Mouse (Mus musculus) spleen, adult 18-20 months (tissue): ENCODE measurements around the gene Col24a1.

Experiments used
- DNase-seq, 2 experiments: peaks; one replicate each; pipeline ENCODE4 v3.0.0; 2022; ENCODE audit warnings: mixed read lengths in 2 of 2

Gene Col24a1

GRCm38 (mm10) chr3:145471094-145471493, 178.8 kb downstream of the Col24a1 start:
- no peak for DNase-seq

GRCm38 (mm10) chr3:145474163-145474562, 181.9 kb downstream of the Col24a1 start:
- no peak for DNase-seq

GRCm38 (mm10) chr3:145476634-145477033, 184.4 kb downstream of the Col24a1 start:
- DNase-seq: no peak

- no peak for DNase-seq
Measured at GRCm38 (mm10) chr3:145477074-145477473, 184.8 kb downstream of the Col24a1 start.

GRCm38 (mm10) chr3:145478446-145478845, 186.2 kb downstream of the Col24a1 start:
- DNase-seq: no peak

GRCm38 (mm10) chr3:145490279-145490678, 198.0 kb downstream of the Col24a1 start:
- DNase-seq: no peak

- DNase-seq: no peak
Measured at GRCm38 (mm10) chr3:145491326-145491725, 199.1 kb downstream of the Col24a1 start.

GRCm38 (mm10) chr3:145498127-145498526, 205.9 kb downstream of the Col24a1 start:
- DNase-seq: no peak

- DNase-seq: no peak
Measured at GRCm38 (mm10) chr3:145498893-145499292, 206.6 kb downstream of the Col24a1 start.

GRCm38 (mm10) chr3:145504830-145505229, 212.6 kb downstream of the Col24a1 start:
- no peak for DNase-seq

- DNase-seq: no peak
Measured at GRCm38 (mm10) chr3:145508550-145508949, 216.3 kb downstream of the Col24a1 start.

GRCm38 (mm10) chr3:145514197-145514596, 221.9 kb downstream of the Col24a1 start:
- DNase-seq: no peak

- no peak for DNase-seq
Measured at GRCm38 (mm10) chr3:145521528-145522080, 229.3 kb downstream of the Col24a1 start.

- no peak for DNase-seq
Measured at GRCm38 (mm10) chr3:145522311-145522710, 230.0 kb downstream of the Col24a1 start.

GRCm38 (mm10) chr3:145525266-145525665, 233.0 kb downstream of the Col24a1 start:
- DNase-seq: no peak

GRCm38 (mm10) chr3:145537870-145538269, 245.6 kb downstream of the Col24a1 start:
- no peak for DNase-seq

GRCm38 (mm10) chr3:145548441-145549415, 256.5 kb downstream of the Col24a1 start:
- no peak for DNase-seq

GRCm38 (mm10) chr3:145550216-145550615, 257.9 kb downstream of the Col24a1 start:
- no peak for DNase-seq

GRCm38 (mm10) chr3:145554388-145554787, 262.1 kb downstream of the Col24a1 start:
- no peak for DNase-seq

GRCm38 (mm10) chr3:145556206-145556605, 263.9 kb downstream of the Col24a1 start:
- DNase-seq: no peak

- DNase-seq: no peak
Measured at GRCm38 (mm10) chr3:145559675-145560074, 267.4 kb downstream of the Col24a1 start.

GRCm38 (mm10) chr3:145560117-145560516, 267.8 kb downstream of the Col24a1 start:
- no peak for DNase-seq

- DNase-seq: no peak
Measured at GRCm38 (mm10) chr3:145574468-145574867, 282.2 kb downstream of the Col24a1 start.

- DNase-seq: no peak
Measured at GRCm38 (mm10) chr3:145575340-145575739, 283.1 kb downstream of the Col24a1 start.
